Mouse (Mus musculus): ENCODE results near the gene Ppox. TPM values are rescaled to one million over a fixed set of nuclear protein-coding genes. Genes with fewer than 3 reads are reported as not detected.

Gene Ppox
- total RNA-seq, 2 experiments from 2014 or later, result 7.8 to 7.9 TPM

Other genes with a start within 250 kb of the Ppox start
- gene Fcgr3, start 216.3 kb downstream of the Ppox start, total RNA-seq (2021), result 1 to 10 TPM; 1.8 to 4.4 TPM
- 1 to 10 TPM; 1.2 to 2.0 TPM for gene Cfap126, start 167.3 kb downstream of the Ppox start, total RNA-seq (2021)
- 100 to 1,000 TPM; 667 to 772 TPM for gene Sdhc, start 130.6 kb downstream of the Ppox start, total RNA-seq (2021)
- gene Mpz, start 130.5 kb downstream of the Ppox start, total RNA-seq (2021), result 10 to 100 TPM; 28.7 to 29.5 TPM
- gene Pcp4l1, start 84.9 kb downstream of the Ppox start, total RNA-seq (2021), result 100 to 1,000 TPM in 1 of 2 experiments, 10 to 100 TPM in 1; 36.1 to 133 TPM
- gene Nr1i3, start 67.2 kb downstream of the Ppox start, total RNA-seq (2021), result not detected
- 10 to 100 TPM; 47.6 to 51.7 TPM for gene Tomm40l, start 58.7 kb downstream of the Ppox start, total RNA-seq (2021)
- gene Apoa2, start 56.1 kb downstream of the Ppox start, total RNA-seq (2021), result 1 to 10 TPM in 1 of 2 experiments, not detected in 1; 7.5 TPM
- 1 to 10 TPM; 2.2 to 4.9 TPM for gene Fcer1g, start 46.8 kb downstream of the Ppox start, total RNA-seq (2021)
- under 1 TPM; 0.48 to 0.90 TPM for gene Adamts4, start 30.8 kb downstream of the Ppox start, total RNA-seq (2021)
- 100 to 1,000 TPM; 804 to 821 TPM for gene Ndufs2, start 29.8 kb downstream of the Ppox start, total RNA-seq (2021)
- 10 to 100 TPM; 12.0 to 13.0 TPM for gene B4galt3, start 10.9 kb downstream of the Ppox start, total RNA-seq (2021)
- gene Usp21, start 6.8 kb upstream of the Ppox start, total RNA-seq (2021), result 10 to 100 TPM; 15.1 to 19.3 TPM
- gene Ufc1, start 13.8 kb upstream of the Ppox start, total RNA-seq (2021), result 10 to 100 TPM; 85.7 to 96.8 TPM
- 10 to 100 TPM; 28.1 to 35.8 TPM for gene Dedd, start 48.0 kb upstream of the Ppox start, total RNA-seq (2021)
- 10 to 100 TPM; 26.0 to 28.9 TPM for gene Nit1, start 64.5 kb upstream of the Ppox start, total RNA-seq (2021)
- 100 to 1,000 TPM; 110 to 128 TPM for gene Pfdn2, start 64.5 kb upstream of the Ppox start, total RNA-seq (2021)
- not detected for gene Klhdc9, start 79.6 kb upstream of the Ppox start, total RNA-seq (2021)
- gene Nectin4, start 88.9 kb upstream of the Ppox start, total RNA-seq (2021), result not detected
- under 1 TPM; 0.53 to 0.90 TPM for gene Arhgap30, start 107.8 kb upstream of the Ppox start, total RNA-seq (2021)
- gene Usf1, start 130.1 kb upstream of the Ppox start, total RNA-seq (2021), result 10 to 100 TPM; 24.7 to 26.1 TPM
- gene Tstd1, start 137.7 kb upstream of the Ppox start, total RNA-seq (2021), result under 1 TPM; 0.48 to 0.93 TPM
- gene F11r, start 156.3 kb upstream of the Ppox start, total RNA-seq (2021), result 1 to 10 TPM; 3.7 to 7.0 TPM
- 1 to 10 TPM; 1.3 to 1.4 TPM for gene Alyref2, start 222.3 kb upstream of the Ppox start, total RNA-seq (2021)

All from gastrocnemius, adult 18-20 months (tissue).